Mouse (Mus musculus) 416B (cell line): ENCODE data around the gene Gm11042.

Experiments used
- DNase-seq: peaks from one replicate; pipeline ENCODE4 v3.0.0; 2011; ENCODE audit warnings: low read depth

Gm11042 gene

GRCm38 (mm10) chr12:74316344-74316973 is at the start of gene Gm11042:
Gene Gm11042, minus strand, starts transcription at chr12:74316394.
- DNase-seq, result no peak

- DNase-seq, result no peak
Observed at GRCm38 (mm10) chr12:74364477-74364876, 48.3 kb upstream of the Gm11042 start.

- DNase-seq, result no peak
Observed at GRCm38 (mm10) chr12:74363076-74363475, 46.9 kb upstream of the Gm11042 start.

- DNase-seq, result no peak
Observed at GRCm38 (mm10) chr12:74362453-74362852, 46.3 kb upstream of the Gm11042 start.

DNA sequence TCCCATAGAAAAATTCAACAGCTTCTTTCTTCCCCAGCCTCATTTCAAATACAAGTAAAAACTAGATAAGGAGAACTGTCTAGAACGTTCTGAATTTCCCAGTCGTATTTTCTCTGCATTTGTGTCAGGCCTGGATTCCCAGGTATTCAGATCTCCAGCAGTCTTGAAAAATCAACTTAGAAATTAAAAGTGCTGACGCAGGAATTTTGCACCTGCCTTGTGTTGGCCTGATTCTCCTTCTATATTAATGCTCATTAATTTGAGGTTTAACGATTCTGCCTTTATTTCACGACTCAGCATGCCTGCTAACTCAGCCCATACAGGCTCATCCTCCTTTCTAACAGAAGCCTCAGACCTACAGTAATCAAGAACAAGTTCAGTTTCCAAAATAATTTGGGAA is 43.6 kb upstream of the Gm11042 start:
- no peak for DNase-seq

- no peak for DNase-seq
Observed at GRCm38 (mm10) chr12:74357806-74358205, 41.6 kb upstream of the Gm11042 start.

DNA sequence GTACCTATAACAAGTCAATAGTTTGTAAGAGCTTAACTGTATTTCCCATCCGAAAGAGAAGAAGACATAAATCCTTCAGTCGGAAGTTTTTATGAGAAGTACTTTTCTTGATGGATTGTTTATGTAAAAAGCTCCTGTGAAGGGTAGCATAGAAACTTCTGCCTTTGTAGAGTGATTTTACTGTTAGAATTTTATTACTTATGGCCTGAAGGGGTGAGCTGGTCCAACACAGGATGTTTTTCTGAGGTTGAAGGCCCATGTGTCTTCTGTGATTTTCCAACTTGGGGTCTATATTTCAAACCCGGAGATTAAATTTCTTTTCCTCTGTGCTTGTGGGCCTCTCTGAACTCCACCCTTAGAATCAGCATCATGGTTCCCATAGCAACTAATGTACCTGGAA is 26.5 kb upstream of the Gm11042 start:
- DNase-seq, result no peak

GRCm38 (mm10) chr12:74340070-74340469 is 23.9 kb upstream of the Gm11042 start:
- no peak for DNase-seq

DNA sequence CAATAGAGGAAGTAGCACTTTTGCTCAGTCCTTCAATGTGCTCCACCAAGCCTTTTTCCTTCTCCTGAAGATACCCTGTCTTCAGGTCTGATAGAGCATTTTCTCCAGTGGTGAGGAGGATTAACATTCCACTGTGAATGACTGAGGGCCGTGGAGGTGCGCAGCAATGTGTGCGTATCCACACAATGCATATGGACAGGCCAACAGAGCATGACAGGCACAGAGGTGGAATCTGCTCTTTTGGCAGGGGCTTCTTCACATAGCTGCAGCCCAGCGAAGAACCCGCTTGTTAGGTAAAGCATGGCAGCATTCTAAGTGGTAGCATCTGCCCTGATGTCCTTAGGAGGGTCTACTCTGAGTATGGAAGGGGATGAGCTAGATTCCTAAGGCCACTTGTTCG is 17.5 kb upstream of the Gm11042 start:
- DNase-seq, result no peak

DNA sequence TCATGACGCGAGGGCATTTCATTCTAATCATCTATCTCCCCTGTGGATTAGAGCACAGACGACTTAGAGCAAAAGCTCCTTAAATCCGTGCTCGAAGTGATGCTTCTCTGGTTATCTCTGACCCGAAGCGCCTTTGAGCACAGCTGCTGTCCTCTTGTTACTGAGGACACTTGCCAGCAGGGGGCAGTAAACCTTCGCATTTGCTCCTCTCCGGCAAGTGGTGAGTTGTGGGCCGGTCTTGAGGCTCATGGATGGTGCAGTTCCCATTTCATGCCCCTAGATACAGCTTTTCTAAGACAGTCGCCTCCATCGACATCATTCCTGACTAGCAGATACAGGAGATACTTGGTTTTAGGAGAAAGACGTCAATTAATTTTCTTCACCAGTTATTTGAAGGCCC is 16.8 kb upstream of the Gm11042 start:
- peak; percentile 71 for DNase-seq

GRCm38 (mm10) chr12:74329759-74330158 is 13.6 kb upstream of the Gm11042 start:
- no peak for DNase-seq

DNA sequence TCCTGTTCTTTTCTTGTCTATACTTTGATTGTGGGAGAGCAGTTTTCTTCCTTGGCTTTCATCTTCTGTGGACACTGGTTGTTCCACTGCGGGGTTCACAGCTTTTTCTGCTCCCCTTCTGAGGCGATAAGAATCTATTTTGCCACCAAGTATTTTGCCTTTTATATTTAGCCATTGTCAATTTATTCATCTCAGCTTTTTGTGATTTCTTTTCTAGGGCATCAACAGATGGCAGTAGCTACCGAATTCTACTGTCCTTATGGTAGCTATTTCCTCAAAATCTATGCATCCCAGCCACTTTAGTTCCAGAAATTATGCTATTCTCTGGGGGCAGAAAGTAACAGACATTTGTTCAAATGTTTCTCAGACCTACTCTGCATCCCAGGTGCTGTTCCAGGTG is 10.4 kb upstream of the Gm11042 start:
- no peak for DNase-seq

GRCm38 (mm10) chr12:74321981-74322380 is 5.8 kb upstream of the Gm11042 start:
- DNase-seq, result peak; percentile 9

GRCm38 (mm10) chr12:74320318-74320717 is 4.1 kb upstream of the Gm11042 start:
- peak; percentile 74 for DNase-seq

GRCm38 (mm10) chr12:74316989-74317759 is 980 bp upstream of the Gm11042 start:
- DNase-seq, result peak; percentile 87

DNA sequence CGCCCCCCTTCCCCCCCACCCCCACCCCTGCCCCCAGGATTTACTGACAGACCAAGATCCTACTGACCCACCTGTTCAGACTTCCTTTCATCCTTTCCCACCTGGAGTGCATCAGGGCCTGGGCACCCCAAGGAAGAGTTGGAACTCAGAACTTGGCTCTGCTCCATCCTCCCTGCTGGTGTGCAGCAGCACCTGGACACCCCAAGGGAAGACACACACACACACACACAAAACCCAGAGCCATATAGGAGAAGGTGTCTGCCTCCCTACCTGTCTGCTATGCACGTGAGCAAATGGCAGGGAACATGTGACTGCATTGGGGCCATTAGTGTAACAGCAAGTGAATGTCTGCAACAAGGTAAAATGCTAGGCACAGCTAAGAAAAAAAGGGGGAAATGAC is 973 bp downstream of the Gm11042 start:
- DNase-seq, result no peak

DNA sequence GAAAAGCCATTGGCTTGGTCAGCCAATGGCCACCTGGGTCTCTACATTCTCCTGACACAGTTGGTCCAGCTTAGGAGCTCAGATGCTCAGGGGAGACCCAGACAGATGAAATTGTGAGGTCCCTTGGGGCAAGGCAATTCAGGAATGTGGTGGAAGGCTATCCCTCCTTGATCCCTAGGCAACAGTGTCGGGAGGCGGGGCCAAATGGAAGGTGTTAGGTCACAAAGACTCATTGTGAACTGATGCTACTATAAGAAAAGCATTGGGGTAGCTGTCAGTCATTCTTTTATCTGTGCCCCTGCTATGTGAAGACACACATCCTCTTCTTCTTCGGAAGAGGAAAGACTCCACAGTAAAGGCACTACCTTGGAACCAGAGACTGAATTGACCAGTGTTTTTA is 3.6 kb downstream of the Gm11042 start:
- no peak for DNase-seq

- no peak for DNase-seq
Observed at GRCm38 (mm10) chr12:74303418-74304294, 12.5 kb downstream of the Gm11042 start.

DNA sequence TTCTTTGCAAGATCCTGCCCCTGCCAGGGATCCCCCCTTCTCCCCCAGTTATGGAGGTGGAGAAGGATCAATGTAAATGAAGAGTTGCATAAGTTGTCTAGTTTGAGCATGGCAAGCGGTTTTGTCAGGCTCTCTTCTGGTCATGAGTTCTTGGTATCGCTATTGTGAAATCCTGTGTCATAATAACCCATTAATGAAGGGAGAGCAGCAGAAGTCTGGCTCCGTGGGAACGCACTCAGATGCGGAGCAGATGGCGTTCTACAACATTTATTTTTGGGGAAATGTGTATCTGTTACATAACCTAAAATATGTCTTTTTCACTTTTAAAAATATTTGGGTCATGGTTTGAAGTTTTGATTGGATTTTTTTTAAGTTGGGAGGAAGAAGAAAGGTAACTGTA is 14.6 kb downstream of the Gm11042 start:
- DNase-seq, result no peak

DNA sequence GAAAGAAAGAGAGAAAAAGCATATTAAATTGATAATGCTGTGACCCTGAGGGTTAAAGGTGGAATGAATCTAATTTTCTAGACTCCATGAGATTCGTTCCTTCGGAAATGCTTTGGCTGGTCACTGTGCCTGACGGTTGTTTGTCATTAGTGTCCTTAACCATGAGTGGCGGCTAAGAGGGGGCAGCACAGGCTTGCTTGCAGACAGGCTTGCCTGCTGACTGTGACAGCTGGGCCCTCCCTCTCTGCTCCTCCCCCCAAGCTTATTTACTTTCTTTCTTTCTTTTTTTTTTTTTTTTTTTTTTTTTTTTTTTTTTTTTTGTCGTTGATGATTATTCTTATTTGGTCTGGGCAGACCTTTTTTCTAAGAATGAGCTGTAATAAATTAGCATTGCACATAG is 19.8 kb downstream of the Gm11042 start:
- DNase-seq, result no peak

- DNase-seq, result peak; percentile 60
Observed at GRCm38 (mm10) chr12:74293624-74294023, 22.6 kb downstream of the Gm11042 start.

GRCm38 (mm10) chr12:74290983-74291382 is 25.2 kb downstream of the Gm11042 start:
- DNase-seq, result no peak

- DNase-seq, result no peak
Observed at GRCm38 (mm10) chr12:74284685-74285054, 31.5 kb downstream of the Gm11042 start.
